Mouse (Mus musculus) midbrain, embryonic 13.5 days (tissue): ENCODE measurements at regions not wholly inside any gene's neighbourhood (a gene's known extent, or its start where the extent isn't known, plus 50 kb on each side); places are given as distances from the start of the nearest gene placed in this dataset.

ENCODE experiments used
- ATAC-seq: fragments of 200-750 bp; cut with Nextera tagmentation; 2 replicates; pipeline ENCODE4 v1.8.0; 2017; ENCODE audit warnings: mild to moderate bottlenecking, moderate TSS enrichment, moderate library complexity
- H3K27ac ChIP-seq: fragments of 300-500 bp; sonication (generic); 2 replicates; pipeline ENCODE4 v1.5.1; 2015; ENCODE audit warnings: inconsistent platforms, mild to moderate bottlenecking, moderate library complexity
- H3K27me3 ChIP-seq: fragments of 300-500 bp; sonication (generic); 2 replicates; pipeline ENCODE4 v1.6.1; 2015; ENCODE audit warnings: mild to moderate bottlenecking, inconsistent platforms
- H3K36me3 ChIP-seq: fragments of 300-500 bp; sonication (generic); 2 replicates; pipeline ENCODE4 v1.6.1; 2015; ENCODE audit warnings: mild to moderate bottlenecking, inconsistent platforms
- H3K4me1 ChIP-seq: fragments of 300-500 bp; sonication (generic); replicated peaks from 2 replicates; pipeline ENCODE4 v1.6.1; 2015; ENCODE audit warnings: inconsistent platforms
- H3K4me2 ChIP-seq: fragments of 300-500 bp; sonication (generic); replicated peaks from 2 replicates; pipeline ENCODE4 v1.6.1; 2015; ENCODE audit warnings: moderate library complexity, mild to moderate bottlenecking, inconsistent platforms
- H3K4me3 ChIP-seq: fragments of 300-500 bp; sonication (generic); replicated peaks from 2 replicates; pipeline ENCODE4 v1.5.1; 2015; ENCODE audit warnings: mild to moderate bottlenecking, inconsistent platforms
- H3K9ac ChIP-seq: fragments of 300-500 bp; sonication (generic); replicated peaks from 2 replicates; pipeline ENCODE4 v1.6.1; 2015; ENCODE audit warnings: mild to moderate bottlenecking, inconsistent platforms
- H3K9me3 ChIP-seq: fragments of 300-500 bp; sonication (generic); 2 replicates; pipeline ENCODE4 v1.6.1; 2016; ENCODE audit warnings: mild to moderate bottlenecking, inconsistent platforms
- WGBS: fragments of 180-500 bp; shearing (Covaris S2); methylation state at CpG from one replicate; pipeline ENCODE4 v1.1.7; 2015; 5-methylcytosine and 5-hydroxymethylcytosine counted together

GRCm38 (mm10) chr7:73655787-73656423 is 84.2 kb upstream of the Fam174b start:
- no peaks in the 10 kb centered on the region for H3K9me3 ChIP-seq
- peaks cover 7% of the 10 kb centered on the region; the same call in 1 of the 2 replicates for H3K4me1 ChIP-seq
- H3K9ac ChIP-seq: no peak overlapping the region
- peaks cover 14% of the 10 kb centered on the region; the same call in 1 of the 2 replicates for H3K27me3 ChIP-seq
- ATAC-seq: peak; percentile 76
- WGBS: 25% methylated on average over 5 of the region's 5 CpGs
- no peaks in the 10 kb centered on the region for H3K36me3 ChIP-seq
- no peak overlapping the region for H3K4me3 ChIP-seq
- no peak overlapping the region for H3K4me2 ChIP-seq
- H3K27ac ChIP-seq: no peak overlapping the region

GRCm38 (mm10) chr7:73654193-73654871 is 85.8 kb upstream of the Fam174b start:
- H3K27me3 ChIP-seq: peaks cover 23% of the 10 kb centered on the region
- H3K9ac ChIP-seq: no peak overlapping the region
- WGBS: 27% methylated on average over 12 of the region's 12 CpGs
- H3K4me2 ChIP-seq: peak overlapping the region; percentile 25
- H3K4me3 ChIP-seq: no peak overlapping the region
- ATAC-seq: peak; percentile 63
- H3K36me3 ChIP-seq: no peaks in the 10 kb centered on the region
- H3K4me1 ChIP-seq: peaks cover 7% of the 10 kb centered on the region; the same call in 1 of the 2 replicates
- H3K27ac ChIP-seq: no peak overlapping the region
- no peaks in the 10 kb centered on the region for H3K9me3 ChIP-seq

- H3K4me3 ChIP-seq: no peak overlapping the region
- H3K27me3 ChIP-seq: peaks cover 24% of the 10 kb centered on the region
- 90% methylated on average over 6 of the region's 6 CpGs for WGBS
- no peak for ATAC-seq
- H3K9me3 ChIP-seq: no peaks in the 10 kb centered on the region
- H3K4me2 ChIP-seq: no peak overlapping the region
- H3K27ac ChIP-seq: no peak overlapping the region
- no peaks in the 10 kb centered on the region for H3K36me3 ChIP-seq
- H3K9ac ChIP-seq: no peak overlapping the region
- peaks cover 15% of the 10 kb centered on the region; the same call in 1 of the 2 replicates for H3K4me1 ChIP-seq
Observed at GRCm38 (mm10) chr7:73650909-73651308, 89.2 kb upstream of the Fam174b start.

DNA sequence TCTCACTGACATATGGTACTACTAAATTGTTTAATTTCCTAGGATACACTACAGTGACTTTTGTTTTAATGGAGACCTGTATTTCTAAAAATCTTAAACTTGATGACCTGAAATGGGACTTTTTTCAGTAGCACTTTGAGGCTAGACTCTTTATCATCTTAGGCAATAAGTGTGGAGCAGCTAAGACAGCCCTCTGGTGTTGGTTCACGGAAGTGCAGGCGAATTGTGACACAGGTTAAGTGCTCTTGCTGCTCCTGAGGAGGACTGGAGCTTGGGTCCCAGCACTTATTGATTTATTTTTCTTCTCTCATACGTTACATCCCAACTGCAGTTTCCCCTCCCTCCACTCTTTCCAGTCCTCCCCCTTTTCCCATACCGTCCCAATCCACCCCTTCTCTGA is 92.1 kb upstream of the Fam174b start:
- WGBS: 30% methylated on average over 4 of the region's 4 CpGs
- Histone ChIP-seq H3K4me3 (no peak overlapping the region), H3K9ac (no peak overlapping the region), H3K9me3 (no peaks in the 10 kb centered on the region), H3K36me3 (no peaks in the 10 kb centered on the region), H3K4me1 (peaks cover 23% of the 10 kb centered on the region), H3K27ac (no peak overlapping the region), H3K27me3 (peaks cover 24% of the 10 kb centered on the region), H3K4me2 (no peak overlapping the region)
- no peak for ATAC-seq

- Histone ChIP-seq H3K9me3 (no peaks in the 10 kb centered on the region), H3K4me3 (no peak overlapping the region), H3K27ac (peak overlapping the region; percentile 44; the same call in 1 of the 2 replicates), H3K9ac (no peak overlapping the region), H3K4me1 (peaks cover 23% of the 10 kb centered on the region), H3K36me3 (no peaks in the 10 kb centered on the region), H3K27me3 (peaks cover 22% of the 10 kb centered on the region), H3K4me2 (no peak overlapping the region)
- WGBS: 69% methylated on average over 4 of the region's 4 CpGs
- ATAC-seq: 0 out of 2 replicates have a peak, but pooled peaks have one; percentile 4
Observed at GRCm38 (mm10) chr7:73647140-73647539, 93.0 kb upstream of the Fam174b start.

- ATAC-seq: peak; percentile 27; the same call in 1 of the 2 replicates
- H3K9ac ChIP-seq: no peak overlapping the region
- H3K27ac ChIP-seq: 0 out of 2 replicates have a peak overlapping the region, but pooled peaks have one; percentile 44
- no peaks in the 10 kb centered on the region for H3K9me3 ChIP-seq
- H3K4me3 ChIP-seq: no peak overlapping the region
- peaks cover 23% of the 10 kb centered on the region for H3K4me1 ChIP-seq
- peaks cover 25% of the 10 kb centered on the region for H3K27me3 ChIP-seq
- no peaks in the 10 kb centered on the region for H3K36me3 ChIP-seq
- H3K4me2 ChIP-seq: no peak overlapping the region
- WGBS: 42% methylated on average over 5 of the region's 5 CpGs
Observed at GRCm38 (mm10) chr7:73646711-73647110, 93.4 kb upstream of the Fam174b start.

DNA sequence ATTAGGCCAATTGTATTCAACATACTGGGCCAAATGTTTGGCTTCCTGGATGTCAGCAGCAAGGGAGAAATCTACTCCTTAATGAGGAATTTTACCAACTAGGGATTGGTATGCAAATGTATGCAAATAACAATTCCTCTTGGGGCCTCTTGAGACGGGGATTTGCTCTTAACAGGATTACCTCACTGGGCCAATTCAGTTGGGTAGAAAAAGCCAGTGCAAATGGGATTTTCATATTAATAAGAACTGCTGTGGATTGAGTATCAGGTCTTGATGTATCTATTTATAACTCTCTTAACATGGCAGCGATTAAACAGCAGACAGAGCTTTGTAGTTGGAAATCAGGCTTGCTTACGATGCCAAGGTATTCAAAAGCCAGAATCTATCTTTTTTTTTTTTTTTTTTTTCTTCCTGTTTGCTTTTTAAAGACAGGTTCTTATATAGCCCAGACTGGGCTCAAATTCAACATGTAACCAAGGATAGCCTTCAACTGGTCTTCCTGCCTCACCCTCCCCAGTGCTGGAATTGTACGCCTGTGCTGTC is 95.7 kb upstream of the Fam174b start:
- no peak overlapping the region for H3K9ac ChIP-seq
- H3K4me2 ChIP-seq: no peak overlapping the region
- 13% methylated on average over 4 of the region's 4 CpGs for WGBS
- ATAC-seq: peak; percentile 57
- peaks cover 35% of the 10 kb centered on the region for H3K27me3 ChIP-seq
- H3K27ac ChIP-seq: peak overlapping the region; percentile 52
- H3K36me3 ChIP-seq: no peaks in the 10 kb centered on the region
- H3K4me3 ChIP-seq: no peak overlapping the region
- no peaks in the 10 kb centered on the region for H3K9me3 ChIP-seq
- peaks cover 23% of the 10 kb centered on the region for H3K4me1 ChIP-seq

- 43% methylated on average over 10 of the region's 10 CpGs for WGBS
- no peaks in the 10 kb centered on the region for H3K9me3 ChIP-seq
- no peaks in the 10 kb centered on the region for H3K36me3 ChIP-seq
- H3K27me3 ChIP-seq: peaks cover 39% of the 10 kb centered on the region
- H3K4me2 ChIP-seq: no peak overlapping the region
- no peak overlapping the region for H3K4me3 ChIP-seq
- 0 out of 2 replicates have a peak overlapping the region, but pooled peaks have one; percentile 25 for H3K27ac ChIP-seq
- no peak overlapping the region for H3K9ac ChIP-seq
- 0 out of 2 replicates have a peak, but pooled peaks have one; percentile 28 for ATAC-seq
- peaks cover 23% of the 10 kb centered on the region for H3K4me1 ChIP-seq
Observed at GRCm38 (mm10) chr7:73643993-73644335, 96.1 kb upstream of the Fam174b start.

- 0 out of 2 replicates have a peak overlapping the region, but pooled peaks have one; percentile 25 for H3K27ac ChIP-seq
- no peak overlapping the region for H3K4me3 ChIP-seq
- H3K27me3 ChIP-seq: peaks cover 43% of the 10 kb centered on the region
- H3K4me1 ChIP-seq: peaks cover 23% of the 10 kb centered on the region
- H3K4me2 ChIP-seq: no peak overlapping the region
- H3K9ac ChIP-seq: no peak overlapping the region
- WGBS: 81% methylated on average over 19 of the region's 19 CpGs
- H3K36me3 ChIP-seq: no peaks in the 10 kb centered on the region
- no peaks in the 10 kb centered on the region for H3K9me3 ChIP-seq
- peak; percentile 22; the same call in 1 of the 2 replicates for ATAC-seq
Observed at GRCm38 (mm10) chr7:73643306-73643992, 96.7 kb upstream of the Fam174b start.

GRCm38 (mm10) chr7:73640194-73640593 is 98.6 kb upstream of the Chd2 start:
- H3K27ac ChIP-seq: no peak overlapping the region

DNA sequence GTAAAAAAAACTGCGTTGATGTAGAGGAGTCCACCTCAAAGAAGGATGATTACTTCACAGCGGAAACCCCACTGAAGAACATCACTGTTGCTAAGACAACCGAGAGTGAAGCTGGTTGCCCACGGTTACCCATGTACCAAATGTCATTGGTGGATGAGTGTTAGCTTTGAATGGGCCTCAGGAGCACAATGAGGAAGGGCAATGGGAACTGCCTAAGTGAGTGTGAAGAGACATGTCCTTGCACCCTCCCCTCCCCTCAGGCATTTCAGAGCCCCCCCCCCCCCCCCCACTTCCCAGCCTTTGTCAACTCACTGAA is 96.1 kb upstream of the Chd2 start:
- Histone ChIP-seq H3K27ac (no peak overlapping the region), H3K27me3 (peaks cover 44% of the 10 kb centered on the region), H3K9ac (no peak overlapping the region), H3K4me2 (no peak overlapping the region), H3K4me3 (no peak overlapping the region), H3K4me1 (peaks cover 12% of the 10 kb centered on the region), H3K9me3 (no peaks in the 10 kb centered on the region), H3K36me3 (no peaks in the 10 kb centered on the region)
- peak; percentile 92 for ATAC-seq
- WGBS: 9% methylated on average over 4 of the region's 4 CpGs

More at GRCm38 (mm10) chr7:73640194-73640593, 98.6 kb upstream of the Chd2 start:
- H3K36me3 ChIP-seq: no peaks in the 10 kb centered on the region
- no peak overlapping the region for H3K4me3 ChIP-seq
- no peak for ATAC-seq
- H3K4me1 ChIP-seq: peaks cover 27% of the 10 kb centered on the region
- no peak overlapping the region for H3K4me2 ChIP-seq
- H3K9me3 ChIP-seq: no peaks in the 10 kb centered on the region
- 67% methylated on average over 2 of the region's 2 CpGs for WGBS
- no peak overlapping the region for H3K9ac ChIP-seq
- H3K27me3 ChIP-seq: peaks cover 49% of the 10 kb centered on the region
